Mouse (Mus musculus) adipose tissue, adult 10 weeks (tissue): ENCODE data around the gene Phpt1. TPM values are rescaled to one million over a fixed set of nuclear protein-coding genes. Genes with fewer than 3 reads are reported as not detected.

Source experiments
- polyA plus RNA-seq: library from polyadenylated mRNA; stranded (reverse); fragments of 350-450 nt; fragmentation: Illumina TruSeq; extraction: RNeasy Lipid Tissue Mini Kit (QIAGEN cat#74804); gene quantifications from one replicate; pipeline ENCODE4 v1.2.3, GENCODE M21; 2014; ENCODE audit warnings: low read depth, low replicate concordance

The Phpt1 gene
- polyA plus RNA-seq, result 65.3 TPM

GRCm38 (mm10) chr2:25574579-25575431, at the start of gene Phpt1, which contains the start of gene Mamdc4:
Gene Phpt1, minus strand, starts transcription at chr2:25575224.
Gene Mamdc4, minus strand, starts transcription at chr2:25574845.

DNA sequence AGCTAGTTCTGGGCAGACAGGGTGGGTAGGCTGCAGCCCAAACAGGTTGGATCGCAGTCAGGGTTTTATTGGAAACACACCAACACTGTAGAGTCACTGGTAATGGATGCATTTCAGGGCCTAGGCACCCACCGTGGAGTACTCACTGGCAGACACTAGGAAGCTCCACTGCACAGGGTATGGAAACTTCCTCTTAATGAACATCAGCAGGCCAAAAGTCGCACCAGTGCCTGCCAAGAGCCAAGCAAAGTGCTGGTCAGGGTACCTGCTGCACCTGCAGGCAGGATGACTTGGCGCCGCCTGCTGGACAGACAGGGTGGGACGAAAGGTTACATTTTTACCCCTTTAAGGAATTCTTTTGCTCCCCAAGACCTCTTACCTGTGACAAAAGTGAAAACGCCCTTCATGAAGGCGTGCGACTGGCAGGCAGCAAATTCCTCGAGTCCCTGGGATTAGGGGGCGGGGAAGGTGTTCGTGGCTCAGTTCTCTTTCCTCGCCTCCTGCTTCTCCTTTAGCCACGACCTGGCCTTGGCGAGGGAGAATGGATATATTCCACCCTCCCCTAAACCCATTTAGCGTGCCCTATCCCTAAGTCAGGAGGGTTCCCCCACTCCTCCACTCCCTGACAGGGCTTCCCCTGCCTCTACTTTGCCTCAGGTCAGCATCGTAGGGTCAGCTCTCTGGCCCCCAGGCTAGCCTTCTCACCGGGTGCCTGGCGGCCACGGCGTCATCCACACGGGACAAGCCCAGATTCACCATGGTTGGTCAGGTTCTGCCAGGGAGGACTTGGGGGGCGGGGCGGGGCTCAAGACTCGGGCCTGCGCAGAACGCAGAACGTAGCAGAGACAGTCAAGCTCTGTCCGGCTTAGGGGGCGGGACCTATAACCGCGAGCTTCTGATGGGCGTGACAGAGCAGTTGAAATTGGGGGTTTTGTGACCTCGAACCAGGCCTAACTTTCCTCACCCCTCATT, 46.5 kb upstream of the Phpt1 start, which contains the start of gene Tmem141:
Gene Tmem141 (minus strand): TSS at position 777 of the 972 bp plus-strand sequence.

GRCm38 (mm10) chr2:25617578-25617977, 42.6 kb upstream of the Phpt1 start, which contains the start of gene Ccdc183:
Gene Ccdc183, minus strand, starts transcription at chr2:25617678.

DNA sequence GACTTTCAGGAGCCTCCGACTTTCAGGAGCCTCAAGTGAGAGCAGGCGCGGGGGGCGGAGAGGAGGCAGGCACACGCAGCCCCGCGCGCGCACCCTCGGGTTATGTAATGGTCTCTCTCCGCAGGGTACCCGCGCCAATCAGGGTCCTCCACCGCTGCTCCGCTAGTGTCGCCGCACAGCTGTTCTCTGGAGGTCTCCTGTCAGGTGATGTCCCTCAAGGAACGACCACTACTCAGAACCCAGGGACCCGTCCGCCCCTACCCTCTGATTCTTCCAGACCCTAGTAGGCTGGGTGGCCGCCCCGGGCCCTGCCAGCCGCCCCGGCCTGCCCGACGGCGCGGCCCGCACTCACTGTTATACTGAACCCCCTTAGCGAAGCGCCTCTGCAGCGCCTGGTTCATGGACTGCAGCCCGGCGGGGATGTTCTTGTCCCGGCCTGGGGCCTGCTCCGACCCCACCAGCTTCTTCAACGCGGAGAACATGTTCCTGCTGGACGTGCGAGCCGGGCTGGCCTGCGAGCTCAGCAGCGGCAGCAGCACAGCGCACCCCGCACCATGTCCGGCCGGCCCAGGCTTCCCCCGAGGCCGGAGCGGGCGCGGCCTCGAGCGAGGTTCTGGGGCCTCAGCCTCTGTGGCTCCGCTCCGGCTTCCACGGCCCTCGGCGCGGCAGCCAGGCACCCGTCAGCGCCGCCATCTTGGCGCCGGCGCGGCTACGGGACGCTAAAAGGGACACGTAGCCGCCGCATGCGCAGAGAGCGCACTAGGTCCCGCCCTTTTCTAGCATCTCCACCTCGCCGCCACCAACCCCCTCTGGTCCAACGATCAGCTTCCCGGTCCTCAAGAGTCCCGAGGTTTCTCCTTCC, 33.0 kb upstream of the Phpt1 start, which contains the start of gene Rabl6:
Gene Rabl6 (minus strand): TSS at position 761 of the 862 bp plus-strand sequence.

DNA sequence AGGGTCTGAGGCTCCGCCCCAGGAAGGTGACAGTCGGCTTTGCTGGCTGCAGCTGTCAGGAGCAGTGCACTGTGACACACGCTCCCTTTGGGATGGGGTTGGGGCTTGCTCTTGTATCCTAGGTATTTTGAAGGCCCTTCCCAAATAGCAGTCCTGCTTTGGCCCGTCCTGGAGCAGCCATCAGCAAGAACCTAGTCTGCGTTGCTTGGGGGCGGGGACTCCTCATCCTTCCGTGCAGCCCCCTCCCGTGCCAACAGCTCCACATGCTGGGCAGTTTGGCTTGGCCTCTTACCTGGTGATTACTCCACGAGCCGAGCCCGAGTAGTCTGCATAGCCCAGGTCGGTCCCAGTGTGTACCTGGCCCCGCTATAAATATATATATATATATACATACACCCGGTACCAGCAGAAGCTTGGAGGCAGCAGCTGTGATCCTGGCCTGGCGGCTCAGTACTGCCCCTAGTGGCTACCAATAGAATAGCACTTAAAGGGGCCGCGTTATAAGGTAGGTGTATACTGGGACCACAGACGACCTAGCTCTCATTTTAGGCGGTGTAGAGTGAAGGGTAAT, 6.4 kb upstream of the Phpt1 start, which contains the start of gene Ajm1:
Gene Ajm1 (minus strand): TSS at position 464 of the 571 bp plus-strand sequence.

DNA sequence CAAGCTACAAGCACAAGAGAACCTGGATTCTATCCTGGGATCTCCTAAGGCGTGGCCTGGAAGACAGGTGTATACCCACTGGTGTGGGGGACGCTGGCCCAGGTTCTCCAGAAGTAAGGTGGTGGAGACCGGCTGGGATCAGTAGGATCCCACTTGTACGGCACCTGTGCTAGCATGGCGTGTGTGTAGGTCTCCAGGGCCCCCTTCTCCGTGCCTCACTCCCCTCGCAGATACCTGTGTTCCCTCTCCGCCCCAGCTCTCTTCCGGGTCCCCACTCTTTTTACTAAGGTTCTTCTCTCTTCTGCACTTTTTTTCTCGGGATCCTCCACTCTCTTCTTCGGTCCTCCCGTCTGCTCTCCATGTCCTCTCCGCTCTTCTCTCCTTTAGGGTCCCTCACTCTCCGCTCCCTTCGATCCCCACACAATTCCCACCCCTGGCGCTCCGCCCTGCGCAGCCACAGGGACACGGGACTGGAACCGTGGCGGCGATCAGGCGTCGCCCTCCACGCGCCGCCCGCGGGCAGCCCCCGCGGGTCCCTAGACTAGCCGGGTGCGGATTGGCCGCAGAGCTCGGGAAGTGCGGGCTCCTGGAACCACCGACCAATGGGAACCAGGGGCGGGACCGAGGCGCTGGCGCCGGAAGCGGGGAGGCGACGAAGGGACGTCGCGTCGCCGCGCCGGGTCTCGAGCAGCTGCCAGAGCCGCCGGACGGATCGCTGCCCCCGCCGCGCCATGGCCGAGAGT, 17.6 kb downstream of the Phpt1 start, which contains the start of gene Edf1:
Gene Edf1 (plus strand): TSS at position 627 of the 743 bp plus-strand sequence.

DNA sequence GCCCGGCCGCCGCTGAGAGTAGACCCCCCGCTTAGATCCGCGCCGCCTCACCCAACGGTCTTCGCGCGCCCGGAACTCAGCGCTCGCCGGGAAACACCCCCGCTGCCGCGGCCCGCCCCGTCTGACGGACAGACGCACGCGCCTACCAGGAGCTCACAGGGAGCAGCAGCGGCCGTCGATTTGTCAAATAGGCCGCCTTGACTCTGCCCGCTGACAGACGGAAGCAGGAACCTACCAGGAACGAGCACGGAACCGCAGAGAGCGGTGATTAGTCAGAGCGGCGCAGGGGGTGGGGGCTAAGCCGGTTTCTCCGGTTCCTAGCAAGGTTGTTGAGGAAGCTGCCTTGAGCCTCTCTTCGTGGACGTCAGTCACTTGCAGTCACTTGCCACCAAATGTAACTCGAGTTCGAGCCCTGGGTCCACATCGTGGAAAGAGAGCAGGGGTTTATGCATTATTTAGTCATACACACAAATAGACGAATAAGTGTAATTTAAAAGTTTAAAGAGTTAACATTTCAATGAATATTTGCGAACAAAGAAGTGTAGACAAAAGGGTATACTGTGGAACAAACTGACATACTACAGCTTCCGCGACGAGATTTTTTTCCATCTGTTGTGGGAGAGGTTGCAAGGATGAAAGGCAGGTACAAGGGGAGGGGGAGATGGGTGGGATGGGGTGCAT, 28.1 kb downstream of the Phpt1 start, which contains the start of gene Traf2:
Gene Traf2 (minus strand): TSS at position 130 of the 681 bp plus-strand sequence.

Other genes with a start within 250 kb of the Phpt1 start
- 44.1 TPM for gene Man1b1, start 242.9 kb downstream of the Phpt1 start, polyA plus RNA-seq
- 15.5 TPM for gene Dpp7, start 218.9 kb downstream of the Phpt1 start, polyA plus RNA-seq
- 26.4 TPM for gene Uap1l1, start 209.5 kb downstream of the Phpt1 start, polyA plus RNA-seq
- 1.5 TPM for gene Sapcd2, start 202.9 kb downstream of the Phpt1 start, polyA plus RNA-seq
- gene Entpd2, start 179.3 kb downstream of the Phpt1 start, polyA plus RNA-seq, result 47.9 TPM
- gene Npdc1, start 175.9 kb downstream of the Phpt1 start, polyA plus RNA-seq, result 94.7 TPM
- gene Fut7, start 152.0 kb downstream of the Phpt1 start, polyA plus RNA-seq, result 0.61 TPM
- 204 TPM for gene Abca2, start 146.5 kb downstream of the Phpt1 start, polyA plus RNA-seq
- 34.4 TPM for gene Clic3, start 118.4 kb downstream of the Phpt1 start, polyA plus RNA-seq
- 79.8 TPM for gene Paxx, start 114.1 kb downstream of the Phpt1 start, polyA plus RNA-seq
- gene Ptgds, start 105.2 kb downstream of the Phpt1 start, polyA plus RNA-seq, result 1,188 TPM
- gene Lcn12, start 81.3 kb downstream of the Phpt1 start, polyA plus RNA-seq, result 383 TPM
- 74.6 TPM for gene Fbxw5, start 74.5 kb downstream of the Phpt1 start, polyA plus RNA-seq
- gene C8g, start 73.5 kb downstream of the Phpt1 start, polyA plus RNA-seq, result 7.2 TPM
- gene Traf2, start 28.3 kb downstream of the Phpt1 start, polyA plus RNA-seq, result 15.6 TPM
- gene Edf1, start 17.4 kb downstream of the Phpt1 start, polyA plus RNA-seq, result 250 TPM
- gene Mamdc4, start 379 bp downstream of the Phpt1 start, polyA plus RNA-seq, result 1.1 TPM
- 1.7 TPM for gene Ajm1, start 6.5 kb upstream of the Phpt1 start, polyA plus RNA-seq
- gene Rabl6, start 33.3 kb upstream of the Phpt1 start, polyA plus RNA-seq, result 69.7 TPM
- gene Ccdc183, start 42.5 kb upstream of the Phpt1 start, polyA plus RNA-seq, result 7.2 TPM
- gene Tmem141, start 46.8 kb upstream of the Phpt1 start, polyA plus RNA-seq, result 48.8 TPM
- 41.5 TPM for gene Fcna, start 52.8 kb upstream of the Phpt1 start, polyA plus RNA-seq
- gene Lcn8, start 77.9 kb upstream of the Phpt1 start, polyA plus RNA-seq, result 6,740 TPM
- 8,551 TPM for gene Lcn5, start 82.7 kb upstream of the Phpt1 start, polyA plus RNA-seq
- gene Lcn6, start 101.6 kb upstream of the Phpt1 start, polyA plus RNA-seq, result 653 TPM
- 827 TPM for gene Lcn10, start 107.5 kb upstream of the Phpt1 start, polyA plus RNA-seq
- gene Obp2a, start 124.8 kb upstream of the Phpt1 start, polyA plus RNA-seq, result 28.7 TPM
- 235 TPM for gene Bmyc, start 131.5 kb upstream of the Phpt1 start, polyA plus RNA-seq
- gene Obp2b, start 161.8 kb upstream of the Phpt1 start, polyA plus RNA-seq, result 0.82 TPM
- gene Lcn3, start 190.3 kb upstream of the Phpt1 start, polyA plus RNA-seq, result not detected
- not detected for gene Lcn11, start 201.8 kb upstream of the Phpt1 start, polyA plus RNA-seq
- gene Gm13539, start 207.0 kb upstream of the Phpt1 start, polyA plus RNA-seq, result not detected
- 1.5 TPM for gene Glt6d1, start 240.6 kb upstream of the Phpt1 start, polyA plus RNA-seq
- 3,717 TPM for gene Lcn9, start 247.9 kb upstream of the Phpt1 start, polyA plus RNA-seq